Mouse (Mus musculus): ENCODE data around the gene Zfp428. TPM values are rescaled to one million over a fixed set of nuclear protein-coding genes. Genes with fewer than 3 reads are reported as not detected.

The Zfp428 gene
- polyA plus RNA-seq, 2 experiments = 29.6 to 67.8 TPM

GRCm38 (mm10) chr7:24551985-24552759 is 45.4 kb downstream of the Zfp428 start:
- no peak overlapping the region for H3K9ac ChIP-seq (ENCODE audit: low read depth, low read length, severe bottlenecking)
- ATAC-seq (ENCODE audit: low FRiP score, low read depth) (no peak), DNase-seq (ENCODE audit: low spot score) (no peak)
- peaks cover 4% of the 10 kb centered on the region; the same call in 1 of the 2 replicates for H3K4me1 ChIP-seq (ENCODE audit: control insufficient read depth, insufficient read depth, low read length)
- no peak for TF ChIP-seq POLR2A (IDR thresholded peaks at IDR 0.05; ENCODE audit: borderline replicate concordance, extremely low read depth, insufficient read depth, insufficient read length)
- no peak overlapping the region for H3K4me2 ChIP-seq (replicated peaks; ENCODE audit: low read depth, low read length, severe bottlenecking)
- 92% methylated on average over 12 of the region's 12 CpGs for WGBS
- no peak overlapping the region for H3K4me3 ChIP-seq (replicated peaks; ENCODE audit: low read length)
- peaks cover 65% of the 10 kb centered on the region for H3K36me3 ChIP-seq (ENCODE audit: control insufficient read depth, insufficient read depth, low read length)
- H3K9me3 ChIP-seq (ENCODE audit: control insufficient read depth, low read length) = no peaks in the 10 kb centered on the region
- H3K27ac ChIP-seq (replicated peaks; ENCODE audit: low read depth, low read length) = no peak overlapping the region
- H3K27me3 ChIP-seq (ENCODE audit: control insufficient read depth, insufficient read depth, low read length) = no peaks in the 10 kb centered on the region

GRCm38 (mm10) chr7:24555786-24556185 is 49.0 kb downstream of the Zfp428 start:
- Histone ChIP-seq H3K27me3 (ENCODE audit: control insufficient read depth, insufficient read depth, low read length) (no peaks in the 10 kb centered on the region), H3K9ac (ENCODE audit: low read depth, low read length, severe bottlenecking) (no peak overlapping the region), H3K4me1 (ENCODE audit: control insufficient read depth, insufficient read depth, low read length) (no peaks in the 10 kb centered on the region), H3K27ac (replicated peaks; ENCODE audit: low read depth, low read length) (no peak overlapping the region), H3K9me3 (ENCODE audit: control insufficient read depth, low read length) (no peaks in the 10 kb centered on the region), H3K36me3 (ENCODE audit: control insufficient read depth, insufficient read depth, low read length) (peaks cover 61% of the 10 kb centered on the region), H3K4me3 (replicated peaks; ENCODE audit: low read length) (no peak overlapping the region), H3K4me2 (replicated peaks; ENCODE audit: low read depth, low read length, severe bottlenecking) (no peak overlapping the region)
- DNase-seq (ENCODE audit: low spot score) (no peak), ATAC-seq (ENCODE audit: low FRiP score, low read depth) (no peak)
- 92% methylated on average over 10 of the region's 10 CpGs for WGBS
- TF ChIP-seq POLR2A (IDR thresholded peaks at IDR 0.05; ENCODE audit: borderline replicate concordance, extremely low read depth, insufficient read depth, insufficient read length) = no peak

GRCm38 (mm10) chr7:24561450-24561849 is 54.6 kb downstream of the Zfp428 start:
- WGBS = 86% methylated on average over 4 of the region's 4 CpGs
- TF ChIP-seq POLR2A (IDR thresholded peaks at IDR 0.05; ENCODE audit: borderline replicate concordance, extremely low read depth, insufficient read depth, insufficient read length) = no peak
- Histone ChIP-seq H3K4me1 (ENCODE audit: control insufficient read depth, insufficient read depth, low read length) (no peaks in the 10 kb centered on the region), H3K27me3 (ENCODE audit: control insufficient read depth, insufficient read depth, low read length) (no peaks in the 10 kb centered on the region), H3K9ac (ENCODE audit: low read depth, low read length, severe bottlenecking) (no peak overlapping the region), H3K27ac (replicated peaks; ENCODE audit: low read depth, low read length) (no peak overlapping the region), H3K4me3 (replicated peaks; ENCODE audit: low read length) (no peak overlapping the region), H3K9me3 (ENCODE audit: control insufficient read depth, low read length) (no peaks in the 10 kb centered on the region), H3K4me2 (replicated peaks; ENCODE audit: low read depth, low read length, severe bottlenecking) (no peak overlapping the region), H3K36me3 (ENCODE audit: control insufficient read depth, insufficient read depth, low read length) (peaks cover 62% of the 10 kb centered on the region)
- ATAC-seq (ENCODE audit: low FRiP score, low read depth) = no peak
- DNase-seq (ENCODE audit: low spot score) = no peak

GRCm38 (mm10) chr7:24563191-24563836 is 56.5 kb downstream of the Zfp428 start:
- no peak for DNase-seq (ENCODE audit: low spot score)
- H3K36me3 ChIP-seq (ENCODE audit: control insufficient read depth, insufficient read depth, low read length) = peaks cover 71% of the 10 kb centered on the region
- 92% methylated on average over 8 of the region's 8 CpGs for WGBS
- no peak overlapping the region for H3K4me2 ChIP-seq (replicated peaks; ENCODE audit: low read depth, low read length, severe bottlenecking)
- H3K27ac ChIP-seq (replicated peaks; ENCODE audit: low read depth, low read length) = no peak overlapping the region
- ATAC-seq (ENCODE audit: low FRiP score, low read depth) = no peak
- no peaks in the 10 kb centered on the region for H3K9me3 ChIP-seq (ENCODE audit: control insufficient read depth, low read length)
- H3K4me1 ChIP-seq (ENCODE audit: control insufficient read depth, insufficient read depth, low read length) = no peaks in the 10 kb centered on the region
- no peaks in the 10 kb centered on the region for H3K27me3 ChIP-seq (ENCODE audit: control insufficient read depth, insufficient read depth, low read length)
- H3K4me3 ChIP-seq (replicated peaks; ENCODE audit: low read length) = no peak overlapping the region
- no peak for TF ChIP-seq POLR2A (IDR thresholded peaks at IDR 0.05; ENCODE audit: borderline replicate concordance, extremely low read depth, insufficient read depth, insufficient read length)
- H3K9ac ChIP-seq (ENCODE audit: low read depth, low read length, severe bottlenecking) = no peak overlapping the region

- DNase-seq (ENCODE audit: low spot score) = no peak
- ATAC-seq (ENCODE audit: low FRiP score, low read depth) = no peak
- H3K4me1 ChIP-seq (ENCODE audit: control insufficient read depth, insufficient read depth, low read length) = no peaks in the 10 kb centered on the region
- H3K9me3 ChIP-seq (ENCODE audit: control insufficient read depth, low read length) = no peaks in the 10 kb centered on the region
- H3K4me2 ChIP-seq (replicated peaks; ENCODE audit: low read depth, low read length, severe bottlenecking) = no peak overlapping the region
- WGBS = 90% methylated on average over 4 of the region's 4 CpGs
- H3K9ac ChIP-seq (ENCODE audit: low read depth, low read length, severe bottlenecking) = no peak overlapping the region
- H3K4me3 ChIP-seq (replicated peaks; ENCODE audit: low read length) = no peak overlapping the region
- peaks cover 75% of the 10 kb centered on the region for H3K36me3 ChIP-seq (ENCODE audit: control insufficient read depth, insufficient read depth, low read length)
- no peak overlapping the region for H3K27ac ChIP-seq (replicated peaks; ENCODE audit: low read depth, low read length)
- no peaks in the 10 kb centered on the region for H3K27me3 ChIP-seq (ENCODE audit: control insufficient read depth, insufficient read depth, low read length)
- TF ChIP-seq POLR2A (IDR thresholded peaks at IDR 0.05; ENCODE audit: borderline replicate concordance, extremely low read depth, insufficient read depth, insufficient read length) = no peak
These were observed 57.0 kb downstream of the Zfp428 start for GRCm38 (mm10) chr7:24563837-24564206.

All from limb, embryonic 14.5 days (tissue).